Mouse (Mus musculus): ENCODE measurements around the gene Capn1.
"Not testable (repeated sequence)": the region's sequence is repeated elsewhere in the genome, so short reads cannot be mapped to it uniquely, and the experiment has no call there.

The Capn1 gene

DNA sequence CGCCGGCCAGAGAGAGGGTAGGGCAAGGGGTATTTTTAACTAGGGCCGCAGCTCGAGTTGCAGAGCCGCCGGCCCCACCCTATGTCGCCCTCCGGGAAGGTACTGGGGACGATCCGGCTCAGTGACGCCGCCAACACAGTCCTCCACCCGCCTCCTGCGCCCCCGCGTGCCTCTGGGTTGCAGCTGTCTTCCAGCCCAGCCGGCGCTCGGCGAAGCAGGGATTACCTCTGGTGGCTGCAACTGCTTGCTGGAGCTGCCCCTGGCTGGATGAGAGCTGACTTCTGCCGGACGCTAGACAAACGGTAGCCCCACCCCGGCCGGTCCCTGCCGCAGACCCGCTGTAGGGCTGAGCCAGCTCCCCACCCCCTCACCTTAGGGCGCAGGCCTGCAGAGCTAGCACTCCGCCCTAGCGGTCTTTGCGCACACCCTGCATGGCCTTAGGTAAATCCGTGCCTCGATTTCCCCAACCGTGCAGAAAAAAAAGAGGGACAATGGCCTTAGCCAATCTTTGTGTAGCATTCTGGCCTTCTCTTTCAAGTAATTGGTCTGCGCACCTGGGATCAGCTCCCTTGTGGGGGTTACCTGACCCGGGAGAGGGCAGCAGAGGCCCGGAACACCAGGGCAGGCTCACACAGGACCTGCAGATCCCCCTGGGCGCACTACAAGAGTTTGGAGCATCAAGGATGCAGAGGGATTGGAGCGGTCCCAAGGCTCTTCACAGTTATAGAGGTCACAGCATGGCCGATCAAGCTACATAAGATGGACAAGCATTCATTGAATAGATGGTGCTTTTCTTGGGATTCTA lies at the start of gene Capn1:
Gene Capn1 (minus strand): TSS at position 387 of the 805 bp plus-strand sequence.
- peak; percentile 80 for DNase-seq

DNA sequence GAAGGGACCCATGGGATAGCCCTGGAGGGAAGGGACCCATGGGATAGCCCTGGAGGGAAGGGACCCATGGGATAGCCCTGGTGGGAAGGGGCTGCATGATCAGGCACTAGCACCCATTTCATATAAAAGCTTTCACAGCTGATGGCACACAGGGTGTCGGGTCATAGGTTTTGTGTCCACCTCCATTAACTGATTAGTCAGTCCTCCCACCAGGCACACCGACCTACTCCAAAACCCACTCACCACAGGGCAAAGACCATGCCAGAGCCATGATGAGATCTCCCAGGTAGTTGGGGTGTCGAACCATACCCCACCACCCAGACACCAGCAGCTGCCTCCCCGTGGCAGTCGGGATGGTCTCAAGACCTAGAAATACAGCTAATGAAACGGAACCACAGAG lies 47.4 kb upstream of the Capn1 start:
- no peak for DNase-seq

DNA sequence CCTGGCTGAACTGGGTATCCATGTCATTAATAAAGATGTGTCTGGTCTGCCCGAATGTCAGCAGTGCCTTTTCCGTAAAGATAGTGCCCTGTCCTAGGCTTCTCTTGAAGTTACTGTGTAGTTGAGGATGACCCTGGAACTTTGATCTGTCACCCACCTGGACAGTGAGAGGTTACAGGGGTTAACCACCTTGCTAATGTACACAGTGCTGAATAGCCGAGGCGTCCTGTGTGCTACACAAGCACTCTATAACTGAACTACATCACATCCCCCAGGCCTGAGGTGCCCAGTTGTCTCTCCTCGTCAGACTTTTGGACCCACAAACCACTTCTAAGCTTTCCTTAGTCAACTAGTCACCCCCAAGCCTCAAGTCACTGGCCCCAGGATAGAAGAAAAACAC lies 46.7 kb upstream of the Capn1 start:
- no peak for DNase-seq

DNA sequence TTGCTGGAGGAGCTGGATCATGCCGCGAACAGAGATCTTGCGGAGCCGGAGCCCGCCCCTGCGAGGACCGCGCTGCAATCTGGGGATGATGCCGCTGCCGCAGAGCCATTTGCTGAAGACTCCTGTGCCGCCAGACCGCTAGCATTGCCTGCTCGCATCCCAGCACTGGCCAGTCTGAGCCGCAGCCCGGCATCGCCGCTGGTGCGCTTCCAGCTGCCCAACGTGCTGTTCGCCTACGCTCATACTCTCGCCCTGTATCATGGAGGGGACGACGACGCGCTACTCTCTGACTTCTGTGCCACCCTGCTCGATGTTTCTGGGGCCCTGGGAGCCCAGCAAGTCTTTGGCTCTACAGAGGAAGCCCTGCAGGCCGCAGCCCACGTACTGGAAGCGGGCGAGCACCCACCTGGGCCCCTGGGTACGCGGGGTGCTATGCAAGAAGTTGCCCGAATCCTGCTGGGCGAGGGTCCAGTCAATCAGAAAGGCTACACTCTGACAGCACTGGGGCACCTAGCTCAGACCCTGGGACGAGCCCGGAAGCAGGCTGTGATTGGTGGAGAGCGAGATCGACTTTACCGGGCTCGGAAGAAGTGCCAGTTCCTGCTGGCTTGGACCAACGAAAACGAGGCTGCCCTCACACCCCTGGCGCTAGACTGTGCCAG lies 46.1 kb upstream of the Capn1 start:
- peak; percentile 32 for DNase-seq

DNA sequence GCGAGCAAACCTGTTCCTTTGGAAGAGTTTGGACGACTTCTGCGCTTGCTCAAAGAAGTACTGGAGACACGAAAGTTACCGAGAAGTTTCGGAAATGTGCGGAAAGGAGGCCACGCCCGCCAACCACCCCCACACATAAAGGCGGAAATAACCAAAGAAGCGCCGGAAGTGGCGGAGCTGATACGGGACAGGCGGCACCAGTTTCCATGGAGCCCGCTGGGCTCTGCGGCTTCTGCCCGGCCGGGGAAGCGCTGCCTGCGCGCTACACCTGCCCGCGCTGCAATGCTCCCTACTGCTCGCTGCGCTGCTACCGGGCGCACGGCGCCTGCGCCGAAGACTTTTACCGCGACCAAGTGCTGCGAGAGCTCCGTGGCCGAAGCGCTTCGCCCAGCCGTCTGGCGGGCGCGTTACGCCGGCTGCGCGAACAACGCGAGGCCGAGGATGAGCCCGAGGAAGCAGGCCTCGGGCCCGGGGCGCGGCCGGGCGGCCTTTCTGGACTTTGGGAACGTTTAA lies 45.4 kb upstream of the Capn1 start, which contains the start of gene Znhit2:
Gene Znhit2 (plus strand): TSS at position 172 of the 513 bp plus-strand sequence.
- DNase-seq = peak; percentile 96

GRCm38 (mm10) chr19:6058966-6059365 lies 43.3 kb upstream of the Capn1 start:
- no peak for DNase-seq

- DNase-seq = no peak
These were observed 42.8 kb upstream of the Capn1 start for GRCm38 (mm10) chr19:6058513-6058912.

DNA sequence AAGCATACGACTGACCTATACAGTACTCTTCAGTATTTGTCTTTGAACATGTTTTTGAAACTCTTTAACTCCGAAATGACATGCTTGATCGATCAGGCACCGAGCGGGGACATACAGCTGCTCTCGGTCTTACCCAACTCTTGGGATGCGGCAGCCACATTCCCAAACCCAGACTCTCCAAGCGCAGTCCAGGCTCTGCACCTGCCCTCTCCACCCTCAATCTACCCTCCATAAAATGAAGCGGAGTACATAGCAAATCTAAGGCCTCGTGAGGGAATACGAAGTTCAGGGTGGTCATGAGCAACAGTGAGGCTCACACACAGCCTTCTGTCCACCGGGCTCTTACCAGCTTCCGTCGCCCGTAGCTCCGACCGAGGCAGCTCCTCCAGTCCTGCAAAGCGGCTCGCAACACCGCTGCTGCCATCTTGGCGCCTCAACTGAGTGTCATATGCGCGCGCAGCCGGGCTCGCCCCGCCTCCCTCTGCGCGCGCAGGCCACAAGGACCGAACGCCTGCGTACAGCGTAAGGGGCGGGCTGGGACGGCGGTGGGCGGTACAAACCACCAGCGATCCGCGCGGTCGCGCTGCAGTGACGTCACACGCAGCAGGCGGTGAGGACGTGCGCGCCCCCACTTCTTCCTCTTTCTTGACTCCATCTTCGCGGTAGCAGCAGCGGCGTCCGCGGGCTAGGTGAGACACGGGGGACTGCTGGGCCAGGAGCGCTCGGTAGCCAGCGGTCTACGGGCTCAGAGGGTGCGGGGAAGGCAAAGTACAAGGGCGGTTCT lies 41.8 kb upstream of the Capn1 start, which contains the start of the genes Mrpl49 and Fau:
Gene Mrpl49 (minus strand): TSS at position 473 of the 784 bp plus-strand sequence.
Gene Fau (plus strand): TSS at position 532 of the 784 bp plus-strand sequence.
- DNase-seq = peak; percentile 99

GRCm38 (mm10) chr19:6056696-6057095 lies 41.0 kb upstream of the Capn1 start:
- no peak for DNase-seq

- no peak for DNase-seq
These were observed 38.6 kb upstream of the Capn1 start for GRCm38 (mm10) chr19:6054296-6054695.

DNA sequence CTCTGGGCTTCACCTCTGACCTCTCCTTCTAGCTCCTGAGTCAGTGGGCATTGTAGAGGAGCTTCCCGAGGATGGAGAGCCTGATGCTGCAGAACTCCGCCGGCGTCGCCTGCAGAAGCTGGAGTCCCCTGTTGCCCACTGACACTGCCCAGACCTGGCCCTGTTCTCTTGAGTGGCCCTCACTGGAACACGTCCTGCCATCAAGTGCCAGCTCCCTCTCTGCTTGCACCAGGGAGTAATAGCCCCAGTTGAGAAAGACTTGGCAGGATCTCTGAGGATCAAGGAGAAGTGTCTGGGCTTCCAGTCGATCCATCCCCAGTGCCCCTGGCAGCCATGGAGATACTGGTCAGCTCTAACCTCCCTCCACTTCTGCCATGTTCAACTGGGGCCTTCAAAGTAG lies 36.8 kb upstream of the Capn1 start:
- no peak for DNase-seq

DNA sequence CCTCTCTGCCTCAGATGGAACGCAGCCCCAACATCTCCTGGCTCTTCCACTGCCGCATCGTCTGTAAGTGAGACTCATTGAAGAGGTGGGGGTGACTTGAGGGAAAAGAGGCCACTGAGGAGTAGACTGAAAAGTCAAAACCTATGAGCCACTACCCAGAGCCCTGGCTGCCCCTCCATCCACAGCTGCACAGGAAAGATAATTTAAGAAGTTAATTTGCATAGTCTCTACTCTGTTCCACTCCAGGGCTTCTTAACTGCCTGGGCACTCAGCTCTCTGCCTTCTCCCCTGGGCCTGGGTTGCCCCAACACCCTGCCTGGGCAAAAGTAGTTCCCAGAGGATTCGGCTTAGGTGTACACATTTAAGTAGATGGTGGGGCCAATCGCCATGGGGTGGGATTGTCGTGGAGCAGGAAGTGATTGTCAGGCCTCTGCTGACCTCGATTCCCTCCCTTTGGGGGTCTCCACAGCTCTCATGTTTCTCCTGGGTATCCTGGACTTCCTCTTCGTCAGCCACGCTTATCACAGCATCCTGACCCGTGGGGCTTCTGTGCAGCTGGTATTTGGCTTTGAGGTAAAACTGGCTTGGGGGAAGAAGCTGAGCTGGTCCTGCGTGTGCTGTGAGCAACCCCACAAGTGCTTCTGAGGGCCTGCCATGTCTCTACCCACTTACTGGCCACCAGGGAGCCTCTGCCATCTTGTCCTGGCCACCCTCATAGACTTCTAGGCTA lies 33.1 kb upstream of the Capn1 start:
- no peak for DNase-seq

- no peak for DNase-seq
These were observed 32.1 kb upstream of the Capn1 start for GRCm38 (mm10) chr19:6047899-6048166.

- DNase-seq = no peak
These were observed 31.6 kb upstream of the Capn1 start for GRCm38 (mm10) chr19:6047154-6047898.

DNA sequence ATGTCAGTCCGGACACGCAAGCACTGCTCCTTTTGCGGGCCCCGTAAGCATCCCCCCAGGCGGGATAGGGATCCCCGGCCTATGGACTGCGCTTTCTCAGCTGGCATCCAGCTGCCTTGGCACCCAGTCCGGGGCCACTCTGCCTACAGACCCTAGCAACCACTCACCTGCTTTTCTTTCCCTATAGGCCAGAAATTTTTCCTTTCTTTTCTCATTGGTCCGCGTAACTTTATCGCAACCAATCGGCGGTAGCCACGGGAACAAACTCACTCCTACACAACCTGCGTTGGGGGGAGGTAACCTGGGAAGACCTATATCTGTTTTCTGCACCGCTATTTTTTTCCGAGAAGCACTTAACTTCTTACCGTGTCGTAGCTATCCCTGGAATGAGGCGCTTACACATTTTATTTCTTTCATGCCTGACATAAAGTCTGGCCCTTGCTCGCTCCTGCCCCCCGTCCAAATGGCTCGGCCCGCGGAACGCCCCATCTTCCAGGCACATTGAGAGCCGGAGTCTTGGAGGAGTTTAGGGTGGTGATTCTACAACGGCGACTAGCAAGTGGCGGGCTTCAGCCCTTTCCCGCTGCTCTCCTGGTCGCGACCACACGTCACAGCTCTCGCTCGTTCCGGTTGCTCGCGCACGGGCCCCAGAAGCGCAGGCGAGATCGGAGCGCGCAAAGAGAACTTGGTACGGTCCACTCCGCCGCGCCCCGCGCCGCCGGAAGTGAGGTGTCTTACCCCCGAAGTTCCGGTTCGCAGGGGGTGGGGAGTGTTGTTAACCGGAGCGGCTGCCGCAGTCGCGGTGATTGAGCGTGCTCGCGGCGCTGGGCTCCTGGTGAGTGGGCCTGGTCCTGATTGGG lies 30.8 kb upstream of the Capn1 start, which contains the start of gene Syvn1:
Gene Syvn1 (plus strand): TSS at position 283 of the 860 bp plus-strand sequence.
- DNase-seq = peak; percentile 95

DNA sequence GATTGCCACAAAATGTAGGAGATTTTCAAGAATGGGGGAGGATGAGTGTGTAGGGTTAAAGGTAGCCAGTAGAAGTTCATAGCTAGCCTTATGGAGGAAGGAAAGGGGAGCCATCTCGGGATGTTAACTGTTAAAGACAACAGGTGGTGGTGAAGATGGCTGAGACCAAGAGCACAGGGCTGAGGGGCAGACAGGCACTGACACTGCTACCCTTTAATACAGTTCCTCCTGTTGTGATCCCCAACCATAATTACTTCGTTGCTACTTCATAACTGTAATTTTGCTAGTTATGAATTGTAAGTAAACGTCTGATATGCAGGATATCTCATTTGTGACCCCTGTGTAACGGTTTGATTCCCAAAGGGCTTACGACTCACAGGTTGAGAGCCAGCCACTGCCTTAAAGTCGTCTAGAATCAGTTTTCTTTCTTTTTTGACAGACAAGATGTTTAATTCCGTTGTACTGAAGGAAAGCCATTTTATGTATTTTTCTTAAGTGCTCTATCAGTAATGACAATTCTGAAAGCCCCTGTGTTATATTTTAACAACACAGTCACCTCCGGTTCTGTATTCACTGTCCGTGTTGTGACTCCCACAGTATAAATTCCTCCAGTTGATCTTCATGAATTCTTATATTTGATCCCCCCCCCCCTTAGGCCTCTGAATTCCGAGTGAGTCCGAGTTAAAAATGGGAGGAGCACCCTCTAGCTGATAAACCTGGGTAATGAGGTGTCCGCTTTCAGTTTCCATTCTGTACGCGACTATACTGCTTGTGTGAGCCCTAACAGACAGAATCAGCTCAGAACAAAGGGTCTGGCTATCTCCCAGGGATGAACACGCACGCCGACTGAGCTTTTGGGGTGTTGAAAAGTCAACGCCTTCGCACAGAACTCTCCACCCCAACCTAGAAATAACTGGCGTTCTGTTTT lies 29.9 kb upstream of the Capn1 start:
- no peak for DNase-seq

DNA sequence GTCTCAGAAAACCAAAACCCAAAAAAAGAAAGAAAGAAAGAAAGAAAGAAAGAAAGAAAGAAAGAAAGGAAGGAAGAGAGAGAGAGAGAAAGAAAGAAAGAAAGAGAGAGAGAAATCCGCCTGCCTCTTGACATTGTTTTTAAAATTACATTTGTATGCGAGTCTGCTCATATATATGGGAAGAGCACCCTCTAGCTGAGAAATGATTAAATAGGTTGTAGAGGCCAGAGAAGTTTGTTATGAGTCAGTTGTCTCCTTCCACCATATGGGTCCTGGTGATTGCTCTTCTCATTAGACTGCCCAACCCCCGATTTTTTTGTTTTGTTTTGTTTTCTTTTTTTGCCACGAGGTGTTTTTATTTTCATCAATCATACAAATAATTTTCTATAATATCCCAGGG lies 28.4 kb upstream of the Capn1 start:
- DNase-seq = not testable (repeated sequence)

- no peak for DNase-seq
These were observed 26.6 kb upstream of the Capn1 start for GRCm38 (mm10) chr19:6042293-6042692.

GRCm38 (mm10) chr19:6040002-6040401 lies 24.3 kb upstream of the Capn1 start:
- no peak for DNase-seq

DNA sequence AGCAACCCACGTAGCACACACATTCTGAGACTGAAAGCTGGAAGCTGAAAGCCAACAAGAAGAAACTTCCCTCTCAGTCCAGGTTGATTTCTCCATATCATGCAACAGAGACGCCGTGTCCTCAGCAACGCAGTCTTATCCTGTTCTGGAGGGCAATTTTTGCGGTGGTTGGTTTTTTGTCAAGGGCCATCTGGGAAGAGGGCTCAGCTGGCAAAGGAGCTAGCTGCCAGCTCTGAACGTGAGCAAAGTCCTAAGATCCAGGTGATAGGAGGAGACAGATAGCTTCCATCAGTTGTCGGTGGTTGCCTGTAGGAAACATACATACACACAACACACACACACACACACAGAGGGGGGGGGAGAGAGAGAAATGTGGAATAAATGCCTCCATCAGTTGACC lies 22.6 kb upstream of the Capn1 start:
- DNase-seq = no peak
